9 mouse cellular contexts compared by ENCODE assay signal in genomic region chr10:80345122-80345521, GRCm38 (mm10). TPM values are rescaled to one million over a fixed set of nuclear protein-coding genes. Genes with fewer than 3 reads are reported as not detected.
DNase-seq lines count a peak whose midpoint lies in the region; ATAC-seq and TF ChIP-seq lines count a peak whose summit lies in the region.
"Had no signal": no experiment of that assay in that cellular context is flagged by ENCODE, and none has a peak within 500 bp of the region (broad histone marks: within the 10 kb centered on the region; RNA-seq: fewer than 3 reads in every experiment).

No protein-coding gene starts in this region.

- no peak overlapping the region for H3ac ChIP-seq in myocyte (ENCODE audit: control insufficient read depth, insufficient read length)

- DNase-seq in embryo, embryonic 10 days (ENCODE audit: low spot score): peak; percentile 28
- no peak for DNase-seq in embryo, embryonic 9.5 days (ENCODE audit: extremely low spot score)
- no peak for DNase-seq in limb, embryonic 10.5 days (ENCODE audit: low spot score)
- DNase-seq in layer of hippocampus, postnatal 25 days (ENCODE audit: extremely low spot score in 1 of 2, low spot score in 1 of 2): no peak
- no peak for DNase-seq in MN1 (ENCODE audit: low spot score)

- H3K79me2 ChIP-seq in myocyte (ENCODE audit: control insufficient read depth, insufficient read depth): no peaks in the 10 kb centered on the region

- H3K9me3 ChIP-seq in midbrain, embryonic 12.5 days: no peaks in the 10 kb centered on the region
- H3K9me3 ChIP-seq in midbrain, embryonic 16.5 days (replicated peaks; ENCODE audit: control insufficient read depth, low read length, poor library complexity, severe bottlenecking): no peaks in the 10 kb centered on the region
- H3K9me3 ChIP-seq in limb, embryonic 10.5 days (replicated peaks): no peaks in the 10 kb centered on the region
- H3K9me3 ChIP-seq: hindbrain, embryonic 15.5 days had no signal

- ATAC-seq in midbrain, embryonic 12.5 days (ENCODE audit: low FRiP score, low read depth): no peak
- ATAC-seq in midbrain, embryonic 16.5 days: no peak

- 0 out of 2 replicates have a peak overlapping the region, but pooled peaks have one; percentile 17 for H3K4me2 ChIP-seq in midbrain, embryonic 12.5 days (replicated peaks)
- no peak overlapping the region for H3K4me2 ChIP-seq in midbrain, embryonic 16.5 days (ENCODE audit: low read length)
- H3K4me2 ChIP-seq in myocyte (ENCODE audit: low read depth): peak overlapping the region; percentile 59
- H3K4me2 ChIP-seq: hindbrain, embryonic 15.5 days had no signal

- 2% methylated on average over 16 of the region's 16 CpGs for WGBS in midbrain, embryonic 12.5 days
- WGBS in midbrain, embryonic 16.5 days: under 1% methylated on average over 16 of the region's 16 CpGs
- under 1% methylated on average over 16 of the region's 16 CpGs for WGBS in limb, embryonic 10.5 days

- 0 out of 2 replicates have a peak overlapping the region, but pooled peaks have one; percentile 7 for H3K4me3 ChIP-seq in midbrain, embryonic 12.5 days
- no peak overlapping the region for H3K4me3 ChIP-seq in midbrain, embryonic 16.5 days (ENCODE audit: low read depth, low read length)
- H3K4me3 ChIP-seq in limb, embryonic 10.5 days: 0 out of 2 replicates have a peak overlapping the region, but pooled peaks have one; percentile 19
- peak overlapping the region; percentile 20 for H3K4me3 ChIP-seq in myocyte
- H3K4me3 ChIP-seq: hindbrain, embryonic 15.5 days had no signal

- H3K36me3 ChIP-seq in midbrain, embryonic 12.5 days: no peaks in the 10 kb centered on the region
- H3K36me3 ChIP-seq in midbrain, embryonic 16.5 days (ENCODE audit: control insufficient read depth, insufficient read depth, low read length): no peaks in the 10 kb centered on the region
- H3K36me3 ChIP-seq in limb, embryonic 10.5 days: 0 out of 2 replicates have a peak, but pooled peaks cover 2% of the 10 kb centered on the region
- no peaks in the 10 kb centered on the region for H3K36me3 ChIP-seq in myocyte (ENCODE audit: control insufficient read depth, insufficient read depth)
- H3K36me3 ChIP-seq: hindbrain, embryonic 15.5 days had no signal

- H3K9ac ChIP-seq in midbrain, embryonic 12.5 days (replicated peaks): no peak overlapping the region
- H3K9ac ChIP-seq in midbrain, embryonic 16.5 days (ENCODE audit: low read depth, low read length): no peak overlapping the region
- H3K9ac ChIP-seq: hindbrain, embryonic 15.5 days had no signal

- peak; percentile 0 for TF ChIP-seq POLR2A in myocyte (IDR thresholded peaks at IDR 0.05; ENCODE audit: insufficient read length, low read depth)

- peaks cover 99% of the 10 kb centered on the region for H3K27me3 ChIP-seq in midbrain, embryonic 12.5 days
- peaks cover 89% of the 10 kb centered on the region for H3K27me3 ChIP-seq in midbrain, embryonic 16.5 days (ENCODE audit: control insufficient read depth, insufficient read depth, low read depth, low read length)
- peaks cover 100% of the 10 kb centered on the region for H3K27me3 ChIP-seq in limb, embryonic 10.5 days (ENCODE audit: low read depth, poor library complexity, severe bottlenecking)
- H3K27me3 ChIP-seq in myocyte (ENCODE audit: control insufficient read depth, insufficient read depth, insufficient read length): no peaks in the 10 kb centered on the region

- peaks cover 45% of the 10 kb centered on the region for H3K4me1 ChIP-seq in midbrain, embryonic 12.5 days
- H3K4me1 ChIP-seq in midbrain, embryonic 16.5 days (ENCODE audit: control insufficient read depth, insufficient read depth, low read length): peaks cover 12% of the 10 kb centered on the region
- peaks cover 61% of the 10 kb centered on the region for H3K4me1 ChIP-seq in limb, embryonic 10.5 days

- no peak overlapping the region for H3K27ac ChIP-seq in midbrain, embryonic 12.5 days (replicated peaks)
- no peak overlapping the region for H3K27ac ChIP-seq in midbrain, embryonic 16.5 days (ENCODE audit: low read length)
- peak overlapping the region; percentile 10; the same call in 1 of the 2 replicates for H3K27ac ChIP-seq in limb, embryonic 10.5 days
- H3K27ac ChIP-seq: hindbrain, embryonic 15.5 days had no signal

TF ChIP-seq in myocyte, 11 proteins besides CTCF, POLR2A, EP300 and RAD21:
- TF ChIP-seq CEBPB (IDR thresholded peaks at IDR 0.05; ENCODE audit: insufficient read depth, poor library complexity, severe bottlenecking) (no peak), POLR2AphosphoS2 (IDR thresholded peaks at IDR 0.05; ENCODE audit: insufficient read length, low read depth) (no peak), USF1 (IDR thresholded peaks at IDR 0.05; ENCODE audit: low read depth) (no peak), REST (IDR thresholded peaks at IDR 0.05; ENCODE audit: insufficient read depth, insufficient read length) (no peak), MYOD1 (IDR thresholded peaks at IDR 0.05; ENCODE audit: control insufficient read depth in 1 of 3, insufficient read length in 2 of 3, low read depth in 2 of 3) (peak in 2 of 3 experiments; percentile 18 to 76), MAX (IDR thresholded peaks at IDR 0.05; ENCODE audit: low read depth) (no peak), SRF (IDR thresholded peaks at IDR 0.05; ENCODE audit: control insufficient read depth, insufficient read length, low read depth) (no peak), TCF3 (IDR thresholded peaks at IDR 0.05; ENCODE audit: insufficient read length, low read depth) (no peak), MYOG (IDR thresholded peaks at IDR 0.05; ENCODE audit: control insufficient read depth in 1 of 3, insufficient read depth in 1 of 3, insufficient read length in 2 of 3, low read depth in 2 of 3) (peak in 1 of 3 experiments; percentile 82)

RNA-seq across cellular contexts. Expression of gene Adamtsl5, which starts 3.1 kb away (rescaled TPM):
- polyA plus RNA-seq in midbrain, embryonic 12.5 days (2016; fragmentation: Nextera tagmentation; extraction: Ambion mirVana): 0.38 and 0.79 TPM in 2 replicates
- 0.38 and 0.40 TPM in 2 replicates for polyA plus RNA-seq in midbrain, embryonic 16.5 days (2015; fragmentation: Nextera tagmentation; extraction: Ambion mirVana)
- polyA plus RNA-seq in limb, embryonic 10.5 days (2016; fragmentation: Nextera tagmentation; extraction: Ambion mirVana): 0.39 and 0.48 TPM in 2 replicates
- 57.8 TPM for polyA plus RNA-seq in myocyte (2012; fragmentation: generic; extraction: Trizol)
- total RNA-seq in layer of hippocampus, postnatal 25 days (2021): 1 to 10 TPM; 3.8 to 5.5 TPM

RNA-seq across cellular contexts. Expression of gene Plk5, which starts 11.1 kb away (rescaled TPM):
- 0.31 and 0.52 TPM in 2 replicates for polyA plus RNA-seq in midbrain, embryonic 12.5 days (2016; fragmentation: Nextera tagmentation; extraction: Ambion mirVana)
- 9.6 and 11.0 TPM in 2 replicates for polyA plus RNA-seq in midbrain, embryonic 16.5 days (2015; fragmentation: Nextera tagmentation; extraction: Ambion mirVana)
- 0.31 and 0.48 TPM in 2 replicates for polyA plus RNA-seq in limb, embryonic 10.5 days (2016; fragmentation: Nextera tagmentation; extraction: Ambion mirVana)
- 0.05 TPM for polyA plus RNA-seq in myocyte (2012; fragmentation: generic; extraction: Trizol)
- 10 to 100 TPM; 14.6 to 16.9 TPM for total RNA-seq in layer of hippocampus, postnatal 25 days (2021)

RNA-seq across cellular contexts. Expression of gene Reep6, which starts 15.4 kb away (rescaled TPM):
- polyA plus RNA-seq in midbrain, embryonic 12.5 days (2016; fragmentation: Nextera tagmentation; extraction: Ambion mirVana): 3.1 and 4.3 TPM in 2 replicates
- polyA plus RNA-seq in midbrain, embryonic 16.5 days (2015; fragmentation: Nextera tagmentation; extraction: Ambion mirVana): 6.0 and 8.6 TPM in 2 replicates
- polyA plus RNA-seq in limb, embryonic 10.5 days (2016; fragmentation: Nextera tagmentation; extraction: Ambion mirVana): 5.4 and 6.6 TPM in 2 replicates
- polyA plus RNA-seq in myocyte (2012; fragmentation: generic; extraction: Trizol): 25.7 TPM
- 10 to 100 TPM in 1 of 2 experiments, 1 to 10 TPM in 1; 9.7 to 10.6 TPM for total RNA-seq in layer of hippocampus, postnatal 25 days (2021)

RNA-seq across cellular contexts. Expression of gene Pcsk4, which starts 15.8 kb away (rescaled TPM):
- polyA plus RNA-seq in midbrain, embryonic 12.5 days (2016; fragmentation: Nextera tagmentation; extraction: Ambion mirVana): 2.4 and 3.7 TPM in 2 replicates
- 5.6 and 6.5 TPM in 2 replicates for polyA plus RNA-seq in midbrain, embryonic 16.5 days (2015; fragmentation: Nextera tagmentation; extraction: Ambion mirVana)
- 6.1 and 6.3 TPM in 2 replicates for polyA plus RNA-seq in limb, embryonic 10.5 days (2016; fragmentation: Nextera tagmentation; extraction: Ambion mirVana)
- polyA plus RNA-seq in myocyte (2012; fragmentation: generic; extraction: Trizol): 2.1 TPM
- total RNA-seq in layer of hippocampus, postnatal 25 days (2021): 1 to 10 TPM; 2.3 to 2.8 TPM

RNA-seq across cellular contexts. Expression of gene 2310011J03Rik, which starts 24.8 kb away (rescaled TPM):
- 36.2 and 44.5 TPM in 2 replicates for polyA plus RNA-seq in midbrain, embryonic 12.5 days (2016; fragmentation: Nextera tagmentation; extraction: Ambion mirVana)
- polyA plus RNA-seq in midbrain, embryonic 16.5 days (2015; fragmentation: Nextera tagmentation; extraction: Ambion mirVana): 21.9 and 26.7 TPM in 2 replicates
- 58.2 and 60.9 TPM in 2 replicates for polyA plus RNA-seq in limb, embryonic 10.5 days (2016; fragmentation: Nextera tagmentation; extraction: Ambion mirVana)
- 44.0 TPM for polyA plus RNA-seq in myocyte (2012; fragmentation: generic; extraction: Trizol)
- total RNA-seq in layer of hippocampus, postnatal 25 days (2021): 10 to 100 TPM; 20.7 to 26.3 TPM

Comparison
In these comparisons a context has a peak if more than half of its experiments do, and no peak if none do; other contexts are left out.
1. RNA of gene Adamtsl5, which starts 3.1 kb away (polyA plus RNA-seq): 57.8 TPM in myocyte (single experiment); 0.38 to 0.79 TPM in midbrain, embryonic 12.5 days, 0.39 to 0.48 TPM in limb, embryonic 10.5 days and 0.38 to 0.40 TPM in midbrain, embryonic 16.5 days; every median in the first group is over 10 times any median in the second.